Mouse (Mus musculus) liver, adult 2 months (tissue): ENCODE data around the gene Hdac7.

ENCODE experiments used
- CTCF ChIP-seq: fragments of 200-500 bp; IDR thresholded peaks from 2 replicates; pipeline ENCODE4 v1.5.1; 2011; ENCODE audit warnings: low read depth, low read length, control low read depth
- POLR2A ChIP-seq: fragments of 200-500 bp; IDR thresholded peaks from 2 replicates; pipeline ENCODE4 v1.6.1; 2011; ENCODE audit warnings: low read length, control low read depth; ENCODE audit not compliant: insufficient read depth; ENCODE audit errors: extremely low read depth

DNA sequence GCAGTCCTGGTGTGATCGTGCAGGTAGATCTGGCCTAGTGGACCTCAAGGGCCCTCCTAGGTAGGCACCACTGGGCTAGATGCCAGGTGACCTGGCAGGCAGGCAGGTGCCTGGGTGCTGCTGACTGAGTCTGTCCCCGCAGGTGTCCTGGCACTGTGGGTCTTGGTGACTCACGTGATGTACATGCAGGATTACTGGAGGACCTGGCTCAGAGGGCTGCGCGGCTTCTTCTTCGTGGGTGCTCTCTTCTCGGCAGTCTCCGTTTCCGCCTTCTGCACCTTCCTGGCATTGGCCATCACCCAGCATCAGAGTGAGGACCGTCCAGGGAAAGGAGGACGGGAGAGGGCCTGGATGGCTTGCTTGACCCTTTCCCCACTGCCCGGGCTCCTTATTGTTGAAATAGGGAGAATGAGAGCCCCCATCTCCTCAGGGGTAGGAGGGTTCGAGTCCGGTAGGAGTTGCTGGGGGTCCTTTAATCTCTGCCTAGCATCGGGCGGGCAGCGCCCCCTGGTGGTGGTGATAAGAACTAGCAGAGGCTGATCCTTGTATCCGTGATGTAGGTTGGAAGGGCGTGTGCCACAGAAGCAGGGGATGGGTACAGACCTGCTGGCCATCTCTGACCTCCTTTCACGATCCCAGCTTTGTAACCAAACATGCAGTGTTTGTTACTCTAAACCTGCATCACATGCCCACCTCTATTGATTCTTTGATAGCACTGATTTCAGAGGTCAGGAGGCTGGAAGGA lies 54.4 kb downstream of the Hdac7 start:
- TF ChIP-seq CTCF (peak; percentile 91), POLR2A (no peak)
